Mouse (Mus musculus) liver, embryonic 14.5 days (tissue): ENCODE data around the gene Usp15. TPM values are rescaled to one million over a fixed set of nuclear protein-coding genes. Genes with fewer than 3 reads are reported as not detected.

Source experiments
- ATAC-seq: fragments of 200-750 bp; cut with Nextera tagmentation; 2 replicates; pipeline ENCODE4 v1.8.0; 2017; ENCODE audit warnings: moderate number of reproducible peaks, mild to moderate bottlenecking, moderate library complexity; ENCODE audit not compliant: insufficient read depth
- DNase-seq, 3 experiments: peaks; one replicate each; pipeline ENCODE4 v3.0.0-alpha.2; 2012 to 2013; ENCODE audit warnings: low read depth in 3 of 3, low spot score in 3 of 3
- H3K27ac ChIP-seq: fragments of 300-500 bp; sonication (generic); 2 replicates; pipeline ENCODE4 v1.5.1; 2014; ENCODE audit warnings: moderate library complexity, mild to moderate bottlenecking, control low read depth, inconsistent platforms
- H3K27me3 ChIP-seq: fragments of 300-500 bp; sonication (generic); 2 replicates; pipeline ENCODE4 v1.6.1; 2014; ENCODE audit warnings: mild to moderate bottlenecking, low read length, moderate library complexity; ENCODE audit not compliant: control insufficient read depth, insufficient read depth
- H3K36me3 ChIP-seq: fragments of 300-500 bp; sonication (generic); replicated peaks from 2 replicates; pipeline ENCODE4 v1.6.1; 2014; ENCODE audit warnings: low read depth; ENCODE audit not compliant: control insufficient read depth, insufficient read depth
- H3K4me1 ChIP-seq, 2 experiments: fragments of 200-500 bp in 1 of 2; fragments of 300-500 bp in 1 of 2; sonication (generic) in 1 of 2; replicated peaks; 2 replicates each; pipeline ENCODE4 v1.6.1; 2012 to 2014; ENCODE audit warnings: antibody characterized with exemption in 1 of 2, inconsistent platforms in 1 of 2, low read length in 1 of 2; ENCODE audit not compliant: control insufficient read depth in 2 of 2, insufficient read depth in 2 of 2
- H3K4me2 ChIP-seq: fragments of 300-500 bp; sonication (generic); 2 replicates; pipeline ENCODE4 v1.6.1; 2014; ENCODE audit warnings: low read depth, mild to moderate bottlenecking, control low read depth, moderate library complexity
- H3K4me3 ChIP-seq, 2 experiments: fragments of 200-500 bp in 1 of 2; fragments of 300-500 bp in 1 of 2; sonication (generic) in 1 of 2; 2 replicates each; pipeline ENCODE4 v1.5.1; 2012 to 2014; ENCODE audit warnings: low read depth in 2 of 2, low read length in 2 of 2, mild to moderate bottlenecking in 2 of 2, control low read depth in 1 of 2, inconsistent platforms in 1 of 2, moderate library complexity in 1 of 2; ENCODE audit not compliant: insufficient read depth in 1 of 2
- H3K9ac ChIP-seq: fragments of 300-500 bp; sonication (generic); replicated peaks from 2 replicates; pipeline ENCODE4 v1.6.1; 2014; ENCODE audit warnings: mild to moderate bottlenecking, control low read depth, moderate library complexity
- H3K9me3 ChIP-seq: fragments of 300-500 bp; sonication (generic); 2 replicates; pipeline ENCODE4 v1.6.1; 2016; ENCODE audit warnings: low read length, mixed read lengths; ENCODE audit not compliant: control insufficient read depth
- CTCF ChIP-seq: IDR thresholded peaks from 2 replicates; pipeline ENCODE4 v1.5.1; 2016; ENCODE audit warnings: antibody characterized with exemption, low read depth, control low read depth
- EP300 ChIP-seq: IDR thresholded peaks from 2 replicates; pipeline ENCODE4 v1.6.1; 2016; ENCODE audit warnings: antibody characterized with exemption, low read depth
- WGBS: fragments of 180-500 bp; shearing (Covaris S2); extraction: QIAGEN DNeasy Blood & Tissue Kit; methylation state at CpG from one replicate; pipeline ENCODE4 v1.1.7; 2014; ENCODE audit not compliant: insufficient replicate concordance; 5-methylcytosine and 5-hydroxymethylcytosine counted together
- polyA plus RNA-seq, 2 experiments: library from polyadenylated mRNA; depleted of rRNA in 1 of 2; stranded (reverse) in 1 of 2; unstranded in 1 of 2; fragments of >200 nt; fragmentation: Nextera tagmentation in 1 of 2; extraction: Ambion mirVana in 1 of 2; gene quantifications; 2 replicates each; pipeline versions ENCODE4 v1.2.1 to v1.2.3; 2012 to 2014

Usp15 gene
- polyA plus RNA-seq, 2 experiments: 44.2 to 94.2 TPM

DNA sequence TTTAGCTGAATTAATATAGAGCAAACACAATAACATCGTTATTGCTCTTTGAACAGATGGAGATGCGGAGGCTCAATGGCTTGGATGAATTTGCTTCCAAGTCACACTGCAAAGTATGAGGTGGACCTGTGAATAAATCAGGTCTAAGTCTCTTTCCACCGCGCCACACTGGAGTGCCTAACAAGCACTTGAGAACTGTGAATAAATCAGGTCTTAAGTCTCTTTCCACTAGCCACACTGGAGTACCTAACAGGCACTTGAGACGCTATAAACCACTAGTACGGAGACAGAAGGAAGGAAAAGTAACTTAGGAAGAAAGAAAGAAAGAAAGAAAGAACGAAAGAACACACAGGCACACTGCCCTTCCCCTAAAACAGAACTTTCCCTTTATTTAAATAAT, 1.3 kb downstream of the Usp15 start:
- Histone ChIP-seq H3K27me3 (no peaks in the 10 kb centered on the region), H3K4me3 (peak overlapping the region; percentile 92 to 96), H3K4me1 (peaks cover 30 to 33% of the 10 kb centered on the region in 2 experiments), H3K9ac (peak overlapping the region; percentile 99), H3K4me2 (peak overlapping the region; percentile 72), H3K27ac (peak overlapping the region; percentile 93), H3K9me3 (no peaks in the 10 kb centered on the region), H3K36me3 (no peaks in the 10 kb centered on the region)
- ATAC-seq: no peak
- 17% methylated on average over 7 of the region's 7 CpGs for WGBS
- no peak for DNase-seq
- TF ChIP-seq EP300: no peak
- TF ChIP-seq CTCF: no peak

DNA sequence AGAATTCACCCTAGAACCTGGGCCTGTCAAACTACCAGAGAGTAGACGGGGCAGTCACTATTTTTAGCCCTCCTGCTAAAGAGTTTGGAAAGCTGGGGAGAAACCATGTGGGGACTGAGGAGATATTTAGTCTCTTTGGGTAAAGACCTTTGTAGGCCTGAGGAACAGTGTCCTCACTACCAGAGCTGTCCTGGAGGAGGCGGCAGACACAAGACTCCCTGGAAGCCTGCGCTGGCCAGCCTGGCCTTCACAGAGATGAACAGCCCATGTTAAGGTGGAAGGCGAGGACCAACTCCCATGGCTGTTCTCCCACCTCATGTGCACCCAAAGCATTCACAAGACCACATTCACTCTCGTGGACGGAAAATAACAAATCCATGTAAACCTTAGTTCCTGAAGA, 5.8 kb downstream of the Usp15 start:
- ATAC-seq (no peak), DNase-seq (no peak)

DNA sequence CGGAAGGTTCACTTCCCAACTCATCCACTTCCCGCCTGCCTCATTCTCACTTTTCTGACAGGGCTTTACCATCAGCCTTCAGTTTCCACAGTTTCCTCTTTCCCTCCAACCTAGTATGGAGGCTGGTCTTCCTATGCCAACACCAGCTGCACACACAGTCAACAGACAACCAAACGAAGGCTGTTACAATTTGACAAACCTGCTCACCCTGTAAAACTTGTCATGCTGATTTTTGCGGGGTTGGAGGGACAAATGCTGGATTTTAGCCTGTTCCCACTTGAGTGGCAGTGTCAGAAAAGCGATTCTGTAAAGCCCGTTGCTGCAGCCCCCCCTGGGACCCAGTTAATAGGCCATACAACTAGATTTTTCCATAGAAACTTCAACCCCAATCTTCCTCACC, 9.5 kb downstream of the Usp15 start:
- no peak overlapping the region for H3K27ac ChIP-seq
- no peaks in the 10 kb centered on the region for H3K9me3 ChIP-seq
- H3K27me3 ChIP-seq: no peaks in the 10 kb centered on the region
- DNase-seq (no peak), ATAC-seq (no peak)
- 73% methylated on average over 6 of the region's 6 CpGs for WGBS
- H3K4me3 ChIP-seq: no peak overlapping the region
- H3K4me1 ChIP-seq: peaks cover 17 to 19% of the 10 kb centered on the region in 2 experiments
- H3K36me3 ChIP-seq: peaks cover 7% of the 10 kb centered on the region
- TF ChIP-seq EP300: no peak
- no peak for TF ChIP-seq CTCF
- no peak overlapping the region for H3K4me2 ChIP-seq
- no peak overlapping the region for H3K9ac ChIP-seq

More for the DNA sequence above, 5.8 kb downstream of the Usp15 start:
- 66% methylated on average over 6 of the region's 6 CpGs for WGBS
- no peak overlapping the region for H3K9ac ChIP-seq
- H3K4me2 ChIP-seq: no peak overlapping the region
- H3K4me3 ChIP-seq: no peak overlapping the region
- H3K9me3 ChIP-seq: no peaks in the 10 kb centered on the region
- H3K27ac ChIP-seq: no peak overlapping the region
- H3K36me3 ChIP-seq: peaks cover 3% of the 10 kb centered on the region
- TF ChIP-seq CTCF: peak; percentile 50
- TF ChIP-seq EP300: no peak
- peaks cover 21 to 26% of the 10 kb centered on the region in 2 experiments for H3K4me1 ChIP-seq
- no peaks in the 10 kb centered on the region for H3K27me3 ChIP-seq

DNA sequence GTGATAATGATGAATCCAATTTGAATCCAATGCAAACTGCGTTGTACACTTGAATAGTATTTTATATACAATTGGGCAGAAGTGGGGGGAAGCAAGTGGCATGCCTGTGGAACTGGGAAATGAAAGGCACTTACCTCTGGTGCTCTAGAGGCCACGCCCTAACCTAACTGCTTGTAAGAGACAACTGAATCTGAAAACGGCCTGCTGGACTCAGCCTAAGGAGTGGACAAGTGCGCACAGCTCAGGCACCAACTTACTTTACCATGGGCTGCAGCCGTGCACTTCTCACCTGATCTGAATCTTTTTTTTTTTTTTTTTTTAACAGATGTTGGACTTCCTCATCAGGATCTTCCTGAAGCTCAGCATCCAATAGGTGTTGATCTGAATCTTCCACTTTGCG, 10.9 kb downstream of the Usp15 start:
- Histone ChIP-seq H3K27ac (no peak overlapping the region), H3K9ac (no peak overlapping the region), H3K4me2 (no peak overlapping the region), H3K9me3 (no peaks in the 10 kb centered on the region), H3K36me3 (peaks cover 14% of the 10 kb centered on the region), H3K27me3 (no peaks in the 10 kb centered on the region), H3K4me3 (no peak overlapping the region), H3K4me1 (peaks cover 9 to 14% of the 10 kb centered on the region in 2 experiments; a peak in 3 of 4 replicates)
- no peak for DNase-seq
- WGBS: 67% methylated on average over 6 of the region's 6 CpGs
- no peak for TF ChIP-seq CTCF
- TF ChIP-seq EP300: no peak
- ATAC-seq: 0 out of 2 replicates have a peak, but pooled peaks have one; percentile 17

DNA sequence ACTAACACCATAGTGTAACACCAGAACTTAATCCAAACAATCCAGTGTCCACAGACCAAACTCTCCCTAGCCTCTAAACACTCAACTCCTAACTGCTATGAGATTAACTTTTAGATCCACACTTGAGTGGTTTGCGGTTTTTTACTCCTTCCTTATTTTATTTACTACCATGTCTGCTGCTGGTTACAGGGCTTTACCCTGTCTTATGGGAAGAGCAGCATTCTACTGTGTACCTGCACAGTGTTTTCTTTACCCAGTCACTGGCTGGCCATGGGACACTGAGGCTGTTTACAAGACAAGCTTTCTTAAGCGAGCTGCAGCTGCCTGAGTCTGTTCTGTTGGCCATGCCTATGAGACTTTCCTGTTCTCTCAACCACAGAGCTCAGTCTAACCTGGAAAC, 13.1 kb downstream of the Usp15 start:
- Histone ChIP-seq H3K4me3 (no peak overlapping the region), H3K9ac (no peak overlapping the region), H3K4me2 (no peak overlapping the region), H3K36me3 (peaks cover 34% of the 10 kb centered on the region), H3K27me3 (no peaks in the 10 kb centered on the region), H3K9me3 (no peaks in the 10 kb centered on the region), H3K4me1 (peaks cover 9 to 12% of the 10 kb centered on the region in 2 experiments; a peak in 3 of 4 replicates), H3K27ac (no peak overlapping the region)
- TF ChIP-seq EP300: no peak
- TF ChIP-seq CTCF: no peak
- peak; percentile 27; the same call in 1 of the 2 replicates for ATAC-seq
- 15% methylated on average over 2 of the region's 2 CpGs for WGBS
- no peak for DNase-seq
